In the genomic region with DNA sequence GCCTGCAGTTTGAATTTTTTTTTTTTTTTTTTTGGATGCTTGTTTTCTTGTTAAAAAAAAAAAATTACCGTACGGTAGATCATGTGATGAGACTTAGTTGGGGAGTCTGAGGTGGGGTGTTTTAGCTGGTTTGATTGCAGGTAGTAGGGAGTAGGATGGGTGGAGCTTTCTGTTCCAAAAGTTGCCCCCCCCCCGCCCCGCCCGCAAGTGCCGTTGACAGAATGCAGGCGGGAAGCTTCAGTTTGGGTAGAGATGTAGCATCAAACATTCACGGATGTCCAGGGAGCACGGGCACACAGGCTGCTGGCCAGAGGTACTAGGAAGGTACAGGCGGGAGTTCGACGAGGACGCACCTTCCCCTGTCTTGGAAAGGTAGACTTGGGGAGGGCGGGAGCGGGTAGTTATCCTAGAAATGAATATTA, we compare ENCODE assay signal across 8 mouse cellular contexts. TPM values are rescaled to one million over a fixed set of nuclear protein-coding genes. Genes with fewer than 3 reads are reported as not detected.
DNase-seq lines count a peak whose midpoint lies in the region; ATAC-seq and TF ChIP-seq lines count a peak whose summit lies in the region.

No protein-coding gene starts in this region.

- H3K27ac ChIP-seq in hindbrain, embryonic 16.5 days (ENCODE audit: low read depth, low read length), result peak overlapping the region; percentile 91
- peak overlapping the region; percentile 100 for H3K27ac ChIP-seq in liver, embryonic 12.5 days
- peak overlapping the region; percentile 94 for H3K27ac ChIP-seq in neural tube, embryonic 13.5 days (replicated peaks)

- peaks cover 34% of the 10 kb centered on the region for H3K4me1 ChIP-seq in E14TG2a.4 (replicated peaks; ENCODE audit: low read depth, low read length)
- H3K4me1 ChIP-seq in erythroblast, embryonic 14.5 days (ENCODE audit: control insufficient read depth), result peaks cover 55% of the 10 kb centered on the region
- peaks cover 13% of the 10 kb centered on the region for H3K4me1 ChIP-seq in hindbrain, embryonic 16.5 days (ENCODE audit: control insufficient read depth, insufficient read depth, low read depth, low read length)
- peaks cover 55% of the 10 kb centered on the region for H3K4me1 ChIP-seq in liver, embryonic 12.5 days
- H3K4me1 ChIP-seq in neural tube, embryonic 13.5 days (replicated peaks), result peaks cover 32% of the 10 kb centered on the region

- H3K9me3 ChIP-seq in E14TG2a.4 (ENCODE audit: low read length), result no peaks in the 10 kb centered on the region
- no peaks in the 10 kb centered on the region for H3K9me3 ChIP-seq in erythroblast, embryonic 14.5 days (ENCODE audit: control insufficient read depth, low read length)
- H3K9me3 ChIP-seq in hindbrain, embryonic 16.5 days (ENCODE audit: control insufficient read depth, low read length), result no peaks in the 10 kb centered on the region
- H3K9me3 ChIP-seq in liver, embryonic 12.5 days (replicated peaks), result no peaks in the 10 kb centered on the region
- H3K9me3 ChIP-seq in neural tube, embryonic 13.5 days, result no peaks in the 10 kb centered on the region

- peak overlapping the region; percentile 95 for H3K4me2 ChIP-seq in hindbrain, embryonic 16.5 days (ENCODE audit: low read length)
- H3K4me2 ChIP-seq in liver, embryonic 12.5 days, result peak overlapping the region; percentile 96
- H3K4me2 ChIP-seq in neural tube, embryonic 13.5 days, result peak overlapping the region; percentile 91

- H3K9ac ChIP-seq in hindbrain, embryonic 16.5 days (ENCODE audit: low read depth, low read length), result peak overlapping the region; percentile 77; the same call in 1 of the 2 replicates
- H3K9ac ChIP-seq in liver, embryonic 12.5 days, result peak overlapping the region; percentile 95
- peak overlapping the region; percentile 78 for H3K9ac ChIP-seq in neural tube, embryonic 13.5 days

- H3K4me3 ChIP-seq in E14TG2a.4 (replicated peaks; ENCODE audit: low read length), result peak overlapping the region; percentile 82
- peak overlapping the region; percentile 77 for H3K4me3 ChIP-seq in erythroblast, embryonic 14.5 days (replicated peaks)
- peak overlapping the region; percentile 72 for H3K4me3 ChIP-seq in hindbrain, embryonic 16.5 days (ENCODE audit: low read length)
- peak overlapping the region; percentile 82 for H3K4me3 ChIP-seq in liver, embryonic 12.5 days
- peak overlapping the region; percentile 63 for H3K4me3 ChIP-seq in neural tube, embryonic 13.5 days

- H3K27me3 ChIP-seq in E14TG2a.4 (ENCODE audit: insufficient read depth, low read length), result no peaks in the 10 kb centered on the region
- no peaks in the 10 kb centered on the region for H3K27me3 ChIP-seq in erythroblast, embryonic 14.5 days (ENCODE audit: control insufficient read depth)
- H3K27me3 ChIP-seq in hindbrain, embryonic 16.5 days (replicated peaks; ENCODE audit: control insufficient read depth, insufficient read depth, low read length), result no peaks in the 10 kb centered on the region
- H3K27me3 ChIP-seq in liver, embryonic 12.5 days (replicated peaks), result no peaks in the 10 kb centered on the region
- H3K27me3 ChIP-seq in neural tube, embryonic 13.5 days, result no peaks in the 10 kb centered on the region

- TF ChIP-seq CTCF in E14TG2a.4 (conservative IDR thresholded peaks at IDR 0.05; ENCODE audit: low read length), result no peak

- peak; percentile 14 for ATAC-seq in activated CD4-positive, CD25-positive, alpha-beta regulatory T cell, adult 4 months
- ATAC-seq in hindbrain, embryonic 16.5 days, result peak; percentile 22
- ATAC-seq in liver, embryonic 12.5 days, result peak; percentile 45
- peak; percentile 32 for ATAC-seq in neural tube, embryonic 13.5 days (ENCODE audit: low read depth)

- no peak for DNase-seq in MN1 (ENCODE audit: low spot score)
- no peak for DNase-seq in c-Kit-positive CD71-positive TER-119-positive erythroid progenitor cells, embryonic 14.5 days (ENCODE audit: low spot score)

- H3K36me3 ChIP-seq in E14TG2a.4 (ENCODE audit: insufficient read depth, low read length), result peaks cover 4% of the 10 kb centered on the region
- H3K36me3 ChIP-seq in erythroblast, embryonic 14.5 days (ENCODE audit: control insufficient read depth), result peaks cover 62% of the 10 kb centered on the region
- no peaks in the 10 kb centered on the region for H3K36me3 ChIP-seq in hindbrain, embryonic 16.5 days (ENCODE audit: control insufficient read depth, insufficient read depth, low read length)
- peaks cover 34% of the 10 kb centered on the region for H3K36me3 ChIP-seq in liver, embryonic 12.5 days
- H3K36me3 ChIP-seq in neural tube, embryonic 13.5 days, result 0 out of 2 replicates have a peak, but pooled peaks cover under 1% of the 10 kb centered on the region

- under 1% methylated on average over 15 of the region's 15 CpGs for WGBS in hindbrain, embryonic 16.5 days
- 1% methylated on average over 15 of the region's 15 CpGs for WGBS in liver, embryonic 12.5 days (ENCODE audit: insufficient replicate concordance)
- under 1% methylated on average over 15 of the region's 15 CpGs for WGBS in neural tube, embryonic 13.5 days

RNA-seq across cellular contexts. Expression of gene Cdkn1b, which starts 8.7 kb away (rescaled TPM):
- polyA plus RNA-seq in activated CD4-positive, CD25-positive, alpha-beta regulatory T cell, adult 4 months (2017; shearing (Covaris generic)), result 10 to 100 TPM; 38.9 to 48.9 TPM
- polyA plus RNA-seq in erythroblast, embryonic 14.5 days (2012), result 6.9 and 7.0 TPM in 2 replicates
- polyA plus RNA-seq in hindbrain, embryonic 16.5 days (2015; fragmentation: Nextera tagmentation; extraction: Ambion mirVana), result 12.6 and 15.1 TPM in 2 replicates
- polyA plus RNA-seq in liver, embryonic 12.5 days (2016; fragmentation: Nextera tagmentation; extraction: Ambion mirVana), result 9.5 and 9.9 TPM in 2 replicates
- 21.7 and 24.1 TPM in 2 replicates for polyA plus RNA-seq in neural tube, embryonic 13.5 days (2015; fragmentation: Nextera tagmentation; extraction: Ambion mirVana)

RNA-seq across cellular contexts. Expression of gene Gpr19, which starts 30.5 kb away (rescaled TPM):
- polyA plus RNA-seq in activated CD4-positive, CD25-positive, alpha-beta regulatory T cell, adult 4 months (2017; shearing (Covaris generic)), result 1 to 10 TPM; 3.3 to 8.7 TPM
- polyA plus RNA-seq in erythroblast, embryonic 14.5 days (2012), result 0.36 and 0.61 TPM in 2 replicates
- polyA plus RNA-seq in hindbrain, embryonic 16.5 days (2015; fragmentation: Nextera tagmentation; extraction: Ambion mirVana), result 36.1 and 41.3 TPM in 2 replicates
- polyA plus RNA-seq in liver, embryonic 12.5 days (2016; fragmentation: Nextera tagmentation; extraction: Ambion mirVana), result 7.1 and 8.4 TPM in 2 replicates
- 37.1 and 39.1 TPM in 2 replicates for polyA plus RNA-seq in neural tube, embryonic 13.5 days (2015; fragmentation: Nextera tagmentation; extraction: Ambion mirVana)

RNA-seq across cellular contexts. Expression of gene Apold1, which starts 52.6 kb away (rescaled TPM):
- under 1 TPM; 0.09 to 0.17 TPM for polyA plus RNA-seq in activated CD4-positive, CD25-positive, alpha-beta regulatory T cell, adult 4 months (2017; shearing (Covaris generic))
- polyA plus RNA-seq in erythroblast, embryonic 14.5 days (2012), result 0.01 and 0.03 TPM in 2 replicates
- polyA plus RNA-seq in hindbrain, embryonic 16.5 days (2015; fragmentation: Nextera tagmentation; extraction: Ambion mirVana), result 4.4 and 5.7 TPM in 2 replicates
- polyA plus RNA-seq in liver, embryonic 12.5 days (2016; fragmentation: Nextera tagmentation; extraction: Ambion mirVana), result 2.2 and 2.3 TPM in 2 replicates
- polyA plus RNA-seq in neural tube, embryonic 13.5 days (2015; fragmentation: Nextera tagmentation; extraction: Ambion mirVana), result 3.0 and 4.6 TPM in 2 replicates
